Comparison of ENCODE assay signal across 9 mouse cellular contexts in genomic region chr7:12927191-12927680, GRCm38 (mm10). TPM values are rescaled to one million over a fixed set of nuclear protein-coding genes. Genes with fewer than 3 reads are reported as not detected.
DNase-seq lines count a peak whose midpoint lies in the region; ATAC-seq lines count a peak whose summit lies in the region.
"Had no signal": no experiment of that assay in that cellular context is flagged by ENCODE, and none has a peak within 500 bp of the region (broad histone marks: within the 10 kb centered on the region; RNA-seq: fewer than 3 reads in every experiment).

Rnf225 (plus strand) TSS chr7:12927416.

- H3K4me1 ChIP-seq in erythroblast, embryonic 14.5 days (ENCODE audit: control insufficient read depth): peaks cover 40% of the 10 kb centered on the region
- peaks cover 4% of the 10 kb centered on the region; the same call in 1 of the 2 replicates for H3K4me1 ChIP-seq in embryonic facial prominence, embryonic 11.5 days (ENCODE audit: control insufficient read depth, insufficient read depth, low read length)

- H3K27me3 ChIP-seq in erythroblast, embryonic 14.5 days (ENCODE audit: control insufficient read depth): peaks cover 14% of the 10 kb centered on the region
- peaks cover 9% of the 10 kb centered on the region for H3K27me3 ChIP-seq in embryonic facial prominence, embryonic 11.5 days (ENCODE audit: control insufficient read depth, insufficient read depth, low read length)

- WGBS in embryonic facial prominence, embryonic 11.5 days: 14% methylated on average over 8 of the region's 8 CpGs

- DNase-seq in embryonic facial prominence, embryonic 11.5 days (ENCODE audit: low spot score): peak; percentile 73
- peak; percentile 52 for DNase-seq in kidney, adult 18-20 months
- peak; percentile 87 to 93 for DNase-seq in lung, adult 18-20 months
- peak; percentile 48 for DNase-seq in ovary, postnatal 36 days (ENCODE audit: low spot score)
- DNase-seq in c-Kit-positive CD71-positive TER-119-positive erythroid progenitor cells, embryonic 14.5 days (ENCODE audit: low spot score): no peak
- DNase-seq in Muller cell, postnatal 12 days (ENCODE audit: inconsistent ontology term): no peak

- peak within 1 kb of the TSS; percentile 23 for H3K4me3 ChIP-seq in erythroblast, embryonic 14.5 days (replicated peaks)
- H3K4me3 ChIP-seq in embryonic facial prominence, embryonic 11.5 days (ENCODE audit: low read depth, low read length): peak within 1 kb of the TSS; percentile 26

- H3K4me2 ChIP-seq in embryonic facial prominence, embryonic 11.5 days (ENCODE audit: low read depth, low read length): peak within 1 kb of the TSS; percentile 56

- H3K36me3 ChIP-seq in erythroblast, embryonic 14.5 days (ENCODE audit: control insufficient read depth): peaks cover 64% of the 10 kb centered on the region
- H3K36me3 ChIP-seq in embryonic facial prominence, embryonic 11.5 days (replicated peaks; ENCODE audit: control insufficient read depth, insufficient read depth, low read depth, low read length): peaks cover 25% of the 10 kb centered on the region

- ATAC-seq in erythroblast, adult 5-6 weeks (replicated peaks; ENCODE audit: low FRiP score, poor library complexity, severe bottlenecking): no peak
- 0 out of 2 replicates have a peak, but pooled peaks have one; percentile 16 for ATAC-seq in embryonic facial prominence, embryonic 11.5 days (replicated peaks; ENCODE audit: insufficient number of reproducible peaks, low FRiP score, low TSS enrichment, low read depth)

- no peak within 1 kb of the TSS for H3K27ac ChIP-seq in embryonic facial prominence, embryonic 11.5 days (replicated peaks; ENCODE audit: low read depth, low read length)
- H3K27ac ChIP-seq: macrophage had no signal

- peak within 1 kb of the TSS; percentile 56 for H3K9ac ChIP-seq in embryonic facial prominence, embryonic 11.5 days (replicated peaks; ENCODE audit: low read length)

- H3K9me3 ChIP-seq in erythroblast, embryonic 14.5 days (ENCODE audit: control insufficient read depth, low read length): no peaks in the 10 kb centered on the region
- H3K9me3 ChIP-seq in embryonic facial prominence, embryonic 11.5 days (replicated peaks; ENCODE audit: control insufficient read depth, low read length): no peaks in the 10 kb centered on the region

RNA-seq across cellular contexts. Expression of gene Rnf225, which starts in this region (rescaled TPM):
- 0.11 and 0.14 TPM in 2 replicates for polyA plus RNA-seq in erythroblast, embryonic 14.5 days (2012)
- not detected in 2 replicates for total RNA-seq in erythroblast, adult 5-6 weeks (2015; ENCODE audit: low replicate concordance)
- not detected in 2 replicates for total RNA-seq in erythroblast, adult 5-6 weeks (2017; ENCODE audit: low replicate concordance)
- 0.56 and 0.69 TPM in 2 replicates for polyA plus RNA-seq in embryonic facial prominence, embryonic 11.5 days (2014; fragmentation: Nextera tagmentation; extraction: Ambion mirVana)
- polyA plus RNA-seq: macrophage had no signal

Comparison
In these comparisons a context has a peak if more than half of its experiments do, and no peak if none do; other contexts are left out.
1. Peak in DNase-seq, ATAC-seq, H3K4me3 ChIP-seq, H3K9ac ChIP-seq and H3K4me2 ChIP-seq in embryonic facial prominence, embryonic 11.5 days; RNA of the gene not detected or under 1 TPM.
2. DNase-seq: peak in kidney, adult 18-20 months (single experiment), lung, adult 18-20 months (2 of 2) and ovary, postnatal 36 days (single experiment); none in c-Kit-positive CD71-positive TER-119-positive erythroid progenitor cells, embryonic 14.5 days (single experiment) and Muller cell, postnatal 12 days (single experiment).